Mouse (Mus musculus) limb, embryonic 14.5 days (tissue): ENCODE data around the gene Ptch1. TPM values are rescaled to one million over a fixed set of nuclear protein-coding genes. Genes with fewer than 3 reads are reported as not detected.

Experiments used
- ATAC-seq: fragments of 200-750 bp; cut with Nextera tagmentation; 2 replicates; pipeline ENCODE4 v1.8.0; 2017; ENCODE audit warnings: low read depth, moderate number of reproducible peaks, moderate TSS enrichment; ENCODE audit not compliant: low FRiP score
- DNase-seq: peaks from one replicate; pipeline ENCODE4 v3.0.0-alpha.2; 2015; ENCODE audit warnings: low spot score
- H3K27ac ChIP-seq: fragments of 300-500 bp; sonication (generic); replicated peaks from 2 replicates; pipeline ENCODE4 v1.5.1; 2014; ENCODE audit warnings: low read depth, mild to moderate bottlenecking, low read length, moderate library complexity, mixed read lengths
- H3K27me3 ChIP-seq: fragments of 300-500 bp; sonication (generic); 2 replicates; pipeline ENCODE4 v1.6.1; 2014; ENCODE audit warnings: low read length, mixed read lengths; ENCODE audit not compliant: control insufficient read depth, insufficient read depth
- H3K36me3 ChIP-seq: fragments of 300-500 bp; sonication (generic); 2 replicates; pipeline ENCODE4 v1.6.1; 2014; ENCODE audit warnings: mild to moderate bottlenecking, low read length, moderate library complexity, mixed read lengths; ENCODE audit not compliant: control insufficient read depth, insufficient read depth
- H3K4me1 ChIP-seq: fragments of 300-500 bp; sonication (generic); 2 replicates; pipeline ENCODE4 v1.6.1; 2014; ENCODE audit warnings: antibody characterized with exemption, low read length, mixed read lengths; ENCODE audit not compliant: control insufficient read depth, insufficient read depth
- H3K4me2 ChIP-seq: fragments of 300-500 bp; sonication (generic); replicated peaks from 2 replicates; pipeline ENCODE4 v1.6.1; 2014; ENCODE audit warnings: low read depth, mild to moderate bottlenecking, low read length, moderate library complexity; ENCODE audit not compliant: severe bottlenecking
- H3K4me3 ChIP-seq: fragments of 300-500 bp; sonication (generic); replicated peaks from 2 replicates; pipeline ENCODE4 v1.5.1; 2014; ENCODE audit warnings: low read length
- H3K9ac ChIP-seq: fragments of 300-500 bp; sonication (generic); 2 replicates; pipeline ENCODE4 v1.6.1; 2014; ENCODE audit warnings: mild to moderate bottlenecking, low read depth, low read length, moderate library complexity; ENCODE audit not compliant: severe bottlenecking
- H3K9me3 ChIP-seq: fragments of 300-500 bp; sonication (generic); 2 replicates; pipeline ENCODE4 v1.6.1; 2016; ENCODE audit warnings: low read length; ENCODE audit not compliant: control insufficient read depth
- POLR2A ChIP-seq: fragments of 200-500 bp; IDR thresholded peaks from 2 replicates; pipeline ENCODE4 v1.8.0; 2012; ENCODE audit warnings: inconsistent platforms, mild to moderate bottlenecking, moderate library complexity, borderline replicate concordance; ENCODE audit not compliant: insufficient read depth, insufficient read length; ENCODE audit errors: extremely low read depth
- WGBS: fragments of 180-500 bp; shearing (Covaris S2); extraction: QIAGEN DNeasy Blood & Tissue Kit; methylation state at CpG from one replicate; pipeline ENCODE4 v1.1.7; 2014; 5-methylcytosine and 5-hydroxymethylcytosine counted together
- polyA plus RNA-seq, 2 experiments: library from polyadenylated mRNA; depleted of rRNA in 1 of 2; stranded (reverse) in 1 of 2; unstranded in 1 of 2; fragments of >200 nt; fragmentation: Nextera tagmentation in 1 of 2; extraction: Ambion mirVana in 1 of 2; gene quantifications; 2 replicates each; pipeline versions ENCODE4 v1.2.1 to v1.2.3; 2012 to 2014

Gene Ptch1
- polyA plus RNA-seq, 2 experiments: 31.0 to 45.9 TPM

GRCm38 (mm10) chr13:63551552-63552290, 21.7 kb downstream of the Ptch1 start:
- peaks cover 52% of the 10 kb centered on the region for H3K4me1 ChIP-seq
- peaks cover 33% of the 10 kb centered on the region for H3K36me3 ChIP-seq
- 66% methylated on average over 10 of the region's 10 CpGs for WGBS
- TF ChIP-seq POLR2A: no peak
- no peak overlapping the region for H3K9ac ChIP-seq
- H3K27ac ChIP-seq: no peak overlapping the region
- H3K4me3 ChIP-seq: no peak overlapping the region
- no peaks in the 10 kb centered on the region for H3K9me3 ChIP-seq
- H3K4me2 ChIP-seq: no peak overlapping the region
- H3K27me3 ChIP-seq: no peaks in the 10 kb centered on the region
- DNase-seq (no peak), ATAC-seq (no peak)

- Histone ChIP-seq H3K9ac (no peak overlapping the region), H3K27ac (no peak overlapping the region), H3K4me3 (no peak overlapping the region), H3K4me2 (no peak overlapping the region), H3K36me3 (peaks cover 37% of the 10 kb centered on the region), H3K9me3 (no peaks in the 10 kb centered on the region), H3K4me1 (peaks cover 41% of the 10 kb centered on the region), H3K27me3 (no peaks in the 10 kb centered on the region)
- WGBS: 74% methylated on average over 5 of the region's 5 CpGs
- TF ChIP-seq POLR2A: no peak
- ATAC-seq (no peak), DNase-seq (no peak)
Observed at GRCm38 (mm10) chr13:63550367-63550766, 23.0 kb downstream of the Ptch1 start.

- DNase-seq (no peak), ATAC-seq (no peak)
- no peak for TF ChIP-seq POLR2A
- no peak overlapping the region for H3K4me2 ChIP-seq
- H3K9me3 ChIP-seq: no peaks in the 10 kb centered on the region
- no peak overlapping the region for H3K27ac ChIP-seq
- no peak overlapping the region for H3K9ac ChIP-seq
- no peak overlapping the region for H3K4me3 ChIP-seq
- H3K4me1 ChIP-seq: peaks cover 31% of the 10 kb centered on the region
- no peaks in the 10 kb centered on the region for H3K27me3 ChIP-seq
- WGBS: 56% methylated on average over 5 of the region's 5 CpGs
- H3K36me3 ChIP-seq: peaks cover 48% of the 10 kb centered on the region
Observed at GRCm38 (mm10) chr13:63549210-63549609, 24.2 kb downstream of the Ptch1 start.

- H3K27ac ChIP-seq: no peak overlapping the region
- H3K36me3 ChIP-seq: peaks cover 55% of the 10 kb centered on the region
- no peak for TF ChIP-seq POLR2A
- peaks cover 33% of the 10 kb centered on the region for H3K4me1 ChIP-seq
- WGBS: 76% methylated on average over 4 of the region's 4 CpGs
- H3K9me3 ChIP-seq: no peaks in the 10 kb centered on the region
- no peak overlapping the region for H3K4me2 ChIP-seq
- no peak for ATAC-seq
- DNase-seq: no peak
- H3K4me3 ChIP-seq: no peak overlapping the region
- no peak overlapping the region for H3K9ac ChIP-seq
- no peaks in the 10 kb centered on the region for H3K27me3 ChIP-seq
Observed at GRCm38 (mm10) chr13:63548571-63548970, 24.8 kb downstream of the Ptch1 start.

GRCm38 (mm10) chr13:63545291-63545690, 28.1 kb downstream of the Ptch1 start:
- H3K4me3 ChIP-seq: no peak overlapping the region
- no peak for TF ChIP-seq POLR2A
- DNase-seq: no peak
- H3K4me2 ChIP-seq: no peak overlapping the region
- H3K36me3 ChIP-seq: peaks cover 70% of the 10 kb centered on the region
- H3K4me1 ChIP-seq: peaks cover 9% of the 10 kb centered on the region; the same call in 1 of the 2 replicates
- no peak for ATAC-seq
- WGBS: 85% methylated on average over 7 of the region's 7 CpGs
- H3K27ac ChIP-seq: no peak overlapping the region
- H3K9ac ChIP-seq: no peak overlapping the region
- H3K27me3 ChIP-seq: no peaks in the 10 kb centered on the region
- H3K9me3 ChIP-seq: no peaks in the 10 kb centered on the region

GRCm38 (mm10) chr13:63544967-63545253, 28.5 kb downstream of the Ptch1 start:
- H3K4me1 ChIP-seq: peaks cover 9% of the 10 kb centered on the region; the same call in 1 of the 2 replicates
- no peak for TF ChIP-seq POLR2A

More at GRCm38 (mm10) chr13:63544967-63545253, 28.5 kb downstream of the Ptch1 start:
- H3K9ac ChIP-seq: no peak overlapping the region
- no peaks in the 10 kb centered on the region for H3K9me3 ChIP-seq
- H3K27me3 ChIP-seq: no peaks in the 10 kb centered on the region
- ATAC-seq (no peak), DNase-seq (no peak)
- H3K36me3 ChIP-seq: peaks cover 74% of the 10 kb centered on the region
- WGBS: 78% methylated on average over 5 of the region's 5 CpGs
- H3K4me3 ChIP-seq: no peak overlapping the region
- H3K27ac ChIP-seq: no peak overlapping the region
- H3K4me2 ChIP-seq: no peak overlapping the region
